Mouse (Mus musculus): ENCODE measurements around the gene Pde7b. TPM values are rescaled to one million over a fixed set of nuclear protein-coding genes. Genes with fewer than 3 reads are reported as not detected.
"Not testable (repeated sequence)": the region's sequence is repeated elsewhere in the genome, so short reads cannot be mapped to it uniquely, and the experiment has no call there.

The Pde7b gene
- polyA plus RNA-seq, 1 experiment from 2014 or later, result 0.42 TPM

GRCm38 (mm10) chr10:20528544-20529411 is 196.1 kb downstream of the Pde7b start:
- no peaks in the 10 kb centered on the region for H3K9me3 ChIP-seq (replicated peaks)
- no peak overlapping the region for H3K4me3 ChIP-seq
- H3K9ac ChIP-seq, result no peak overlapping the region
- no peak overlapping the region for H3K4me2 ChIP-seq
- H3K27me3 ChIP-seq (replicated peaks), result no peaks in the 10 kb centered on the region
- H3K36me3 ChIP-seq, result no peaks in the 10 kb centered on the region
- H3K4me1 ChIP-seq, result 0 out of 2 replicates have a peak, but pooled peaks cover under 1% of the 10 kb centered on the region
- no peak overlapping the region for H3K27ac ChIP-seq
- 76% methylated on average over 20 of the region's 20 CpGs for WGBS (ENCODE audit: insufficient replicate concordance)
- ATAC-seq, result no peak

- Histone ChIP-seq H3K4me3 (no peak overlapping the region), H3K27ac (no peak overlapping the region), H3K9me3 (replicated peaks) (no peaks in the 10 kb centered on the region), H3K27me3 (replicated peaks) (no peaks in the 10 kb centered on the region), H3K9ac (no peak overlapping the region), H3K4me2 (no peak overlapping the region), H3K4me1 (no peaks in the 10 kb centered on the region), H3K36me3 (no peaks in the 10 kb centered on the region)
- 65% methylated on average over 4 of the region's 4 CpGs for WGBS (ENCODE audit: insufficient replicate concordance)
- ATAC-seq, result no peak
These were observed 197.1 kb downstream of the Pde7b start for GRCm38 (mm10) chr10:20527737-20528136.

DNA sequence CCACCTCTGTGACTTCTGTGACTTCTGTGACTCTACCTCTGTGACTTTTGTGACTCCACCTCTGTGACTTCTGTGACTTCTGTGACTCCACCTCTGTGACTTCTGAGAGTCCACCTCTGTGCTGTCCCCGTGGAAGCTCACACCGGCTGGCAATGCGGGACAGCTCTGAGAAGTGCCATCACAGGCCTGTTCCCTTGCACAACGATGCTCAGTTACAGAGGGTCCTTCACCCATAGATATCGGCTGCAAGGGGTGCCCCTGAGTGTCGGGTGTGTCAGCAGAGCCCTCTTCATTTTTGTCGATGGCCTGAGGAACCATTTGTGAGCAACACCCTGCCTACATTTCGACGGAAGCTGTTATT is 206.4 kb downstream of the Pde7b start:
- Histone ChIP-seq H3K27ac (no peak overlapping the region), H3K4me2 (peak overlapping the region; percentile 3), H3K4me3 (no peak overlapping the region), H3K36me3 (no peaks in the 10 kb centered on the region), H3K9me3 (replicated peaks) (no peaks in the 10 kb centered on the region), H3K27me3 (replicated peaks) (no peaks in the 10 kb centered on the region), H3K9ac (no peak overlapping the region), H3K4me1 (peaks cover 6% of the 10 kb centered on the region; the same call in 1 of the 2 replicates)
- peak; percentile 62 for ATAC-seq
- whole genome bisulfite sequencing (ENCODE audit: insufficient replicate concordance), result 73% methylated on average over 9 of the region's 9 CpGs

GRCm38 (mm10) chr10:20517756-20518528 is 206.9 kb downstream of the Pde7b start:
- H3K9me3 ChIP-seq (replicated peaks); H3K27me3 ChIP-seq (replicated peaks); H3K4me1 ChIP-seq; H3K9ac ChIP-seq; H3K36me3 ChIP-seq: not testable (repeated sequence)
- Histone ChIP-seq H3K4me3 (peak overlapping the region; percentile 14), H3K27ac (peak overlapping the region; percentile 11; the same call in 1 of the 2 replicates), H3K4me2 (peak overlapping the region; percentile 44)
- 65% methylated on average over 9 of the region's 9 CpGs for WGBS (ENCODE audit: insufficient replicate concordance)
- peak; percentile 47; the same call in 1 of the 2 replicates for ATAC-seq

- no peak overlapping the region for H3K27ac ChIP-seq
- H3K4me2 ChIP-seq, result no peak overlapping the region
- 60% methylated on average over 4 of the region's 4 CpGs for WGBS (ENCODE audit: insufficient replicate concordance)
- H3K27me3 ChIP-seq (replicated peaks), result no peaks in the 10 kb centered on the region
- H3K36me3 ChIP-seq, result no peaks in the 10 kb centered on the region
- H3K9ac ChIP-seq, result no peak overlapping the region
- ATAC-seq, result no peak
- H3K9me3 ChIP-seq (replicated peaks), result no peaks in the 10 kb centered on the region
- peaks cover 6% of the 10 kb centered on the region; the same call in 1 of the 2 replicates for H3K4me1 ChIP-seq
- no peak overlapping the region for H3K4me3 ChIP-seq
These were observed 211.0 kb downstream of the Pde7b start for GRCm38 (mm10) chr10:20513891-20514290.

DNA sequence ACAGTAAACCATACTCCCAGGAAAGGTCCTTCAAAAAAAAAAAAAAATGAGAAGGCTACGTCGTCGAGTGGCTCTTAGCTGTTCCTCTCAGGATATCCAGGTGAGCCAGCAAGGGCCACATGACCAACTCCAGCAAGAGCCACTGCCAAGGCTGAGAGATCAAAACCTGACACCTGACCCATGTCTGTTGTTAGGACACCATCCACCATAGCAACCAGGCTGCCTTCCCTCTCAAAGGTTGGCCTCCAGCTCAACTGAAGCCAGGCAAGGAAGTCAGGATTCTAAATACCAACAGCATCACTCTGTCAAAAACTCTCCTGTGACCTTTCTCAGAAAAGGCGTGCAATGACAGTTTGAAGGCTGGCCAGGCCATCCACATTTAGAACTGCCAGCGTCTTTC is 211.4 kb downstream of the Pde7b start:
- Histone ChIP-seq H3K4me3 (no peak overlapping the region), H3K27me3 (replicated peaks) (no peaks in the 10 kb centered on the region), H3K4me1 (peaks cover 6% of the 10 kb centered on the region; the same call in 1 of the 2 replicates), H3K36me3 (no peaks in the 10 kb centered on the region), H3K4me2 (no peak overlapping the region), H3K9me3 (replicated peaks) (no peaks in the 10 kb centered on the region), H3K27ac (no peak overlapping the region), H3K9ac (no peak overlapping the region)
- 82% methylated on average over 5 of the region's 5 CpGs for WGBS (ENCODE audit: insufficient replicate concordance)
- ATAC-seq, result no peak

DNA sequence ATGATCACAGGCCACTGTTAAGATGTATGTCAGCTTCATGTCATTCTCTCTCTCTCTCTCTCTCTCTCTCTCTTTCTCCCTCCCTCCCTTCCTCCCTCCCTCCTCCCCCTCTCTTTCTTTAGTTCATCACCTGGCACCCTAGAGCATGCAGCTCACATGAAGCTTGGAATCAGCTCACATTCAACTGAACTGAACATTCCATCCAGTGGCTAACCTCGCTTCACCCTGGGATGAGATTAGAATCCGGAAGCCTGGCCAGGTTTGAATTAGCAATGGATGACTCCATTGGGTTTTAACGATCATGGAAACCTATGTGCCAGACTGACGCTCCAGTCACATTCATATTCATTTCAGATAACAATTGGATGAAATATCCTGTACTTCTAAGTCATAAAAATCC is 215.1 kb downstream of the Pde7b start:
- no peak for ATAC-seq
- no peak overlapping the region for H3K9ac ChIP-seq
- no peak overlapping the region for H3K4me3 ChIP-seq
- no peaks in the 10 kb centered on the region for H3K9me3 ChIP-seq (replicated peaks)
- H3K27ac ChIP-seq, result no peak overlapping the region
- H3K4me2 ChIP-seq, result no peak overlapping the region
- WGBS (ENCODE audit: insufficient replicate concordance), result 80% methylated on average over 4 of the region's 4 CpGs
- no peaks in the 10 kb centered on the region for H3K4me1 ChIP-seq
- no peaks in the 10 kb centered on the region for H3K27me3 ChIP-seq (replicated peaks)
- H3K36me3 ChIP-seq, result no peaks in the 10 kb centered on the region

- ATAC-seq, result no peak
- H3K9me3 ChIP-seq (replicated peaks), result no peaks in the 10 kb centered on the region
- no peak overlapping the region for H3K9ac ChIP-seq
- WGBS (ENCODE audit: insufficient replicate concordance), result 67% methylated on average over 3 of the region's 3 CpGs
- H3K27me3 ChIP-seq (replicated peaks), result no peaks in the 10 kb centered on the region
- H3K27ac ChIP-seq, result no peak overlapping the region
- H3K36me3 ChIP-seq, result no peaks in the 10 kb centered on the region
- no peaks in the 10 kb centered on the region for H3K4me1 ChIP-seq
- H3K4me2 ChIP-seq, result no peak overlapping the region
- no peak overlapping the region for H3K4me3 ChIP-seq
These were observed 216.4 kb downstream of the Pde7b start for GRCm38 (mm10) chr10:20508497-20508896.

- ATAC-seq, result no peak
- Histone ChIP-seq H3K4me2 (no peak overlapping the region), H3K4me1 (no peaks in the 10 kb centered on the region), H3K9ac (no peak overlapping the region), H3K36me3 (no peaks in the 10 kb centered on the region), H3K4me3 (no peak overlapping the region), H3K27me3 (replicated peaks) (no peaks in the 10 kb centered on the region), H3K27ac (no peak overlapping the region), H3K9me3 (replicated peaks) (no peaks in the 10 kb centered on the region)
- WGBS (ENCODE audit: insufficient replicate concordance), result 58% methylated on average over 9 of the region's 9 CpGs
These were observed 217.0 kb downstream of the Pde7b start for GRCm38 (mm10) chr10:20507732-20508412.

- no peak overlapping the region for H3K27ac ChIP-seq
- ATAC-seq, result no peak
- H3K4me3 ChIP-seq, result no peak overlapping the region
- H3K27me3 ChIP-seq (replicated peaks), result no peaks in the 10 kb centered on the region
- H3K4me2 ChIP-seq, result no peak overlapping the region
- no peaks in the 10 kb centered on the region for H3K9me3 ChIP-seq (replicated peaks)
- H3K36me3 ChIP-seq, result no peaks in the 10 kb centered on the region
- H3K9ac ChIP-seq, result no peak overlapping the region
- 37% methylated on average over 2 of the region's 2 CpGs for WGBS (ENCODE audit: insufficient replicate concordance)
- no peaks in the 10 kb centered on the region for H3K4me1 ChIP-seq
These were observed 217.8 kb downstream of the Pde7b start for GRCm38 (mm10) chr10:20507069-20507468.

DNA sequence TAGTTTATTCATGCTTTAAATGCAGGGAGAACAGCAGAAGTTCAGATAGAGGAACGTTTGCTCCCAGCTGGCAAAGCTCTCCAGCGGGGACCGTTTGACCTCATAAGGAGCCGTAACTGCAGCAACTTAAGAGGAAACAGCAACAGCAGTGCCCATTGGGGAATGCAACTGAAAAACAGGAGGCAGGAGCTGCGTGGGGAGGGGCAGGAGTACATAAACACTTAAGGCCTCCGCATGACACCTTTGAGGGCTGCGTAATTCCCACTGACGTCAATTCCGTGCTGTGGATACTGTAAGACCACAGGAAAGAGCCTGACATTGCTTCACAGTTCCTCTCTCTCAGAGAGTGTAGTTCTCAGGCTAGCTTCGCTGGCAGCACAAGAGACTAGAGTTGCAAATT is 219.4 kb downstream of the Pde7b start:
- Histone ChIP-seq H3K36me3 (no peaks in the 10 kb centered on the region), H3K4me3 (no peak overlapping the region), H3K9me3 (replicated peaks) (no peaks in the 10 kb centered on the region), H3K27me3 (replicated peaks) (no peaks in the 10 kb centered on the region), H3K27ac (no peak overlapping the region), H3K4me2 (no peak overlapping the region), H3K4me1 (no peaks in the 10 kb centered on the region), H3K9ac (no peak overlapping the region)
- 70% methylated on average over 10 of the region's 10 CpGs for WGBS (ENCODE audit: insufficient replicate concordance)
- ATAC-seq, result no peak

- H3K4me1 ChIP-seq, result no peaks in the 10 kb centered on the region
- H3K36me3 ChIP-seq, result no peaks in the 10 kb centered on the region
- WGBS (ENCODE audit: insufficient replicate concordance), result 47% methylated on average over 3 of the region's 3 CpGs
- no peaks in the 10 kb centered on the region for H3K27me3 ChIP-seq (replicated peaks)
- no peak overlapping the region for H3K4me2 ChIP-seq
- H3K4me3 ChIP-seq, result no peak overlapping the region
- H3K27ac ChIP-seq, result no peak overlapping the region
- no peak for ATAC-seq
- no peaks in the 10 kb centered on the region for H3K9me3 ChIP-seq (replicated peaks)
- H3K9ac ChIP-seq, result no peak overlapping the region
These were observed 220.1 kb downstream of the Pde7b start for GRCm38 (mm10) chr10:20504800-20505199.
